Mouse (Mus musculus) embryonic facial prominence, embryonic 15.5 days (tissue): Measurements from ENCODE around the gene Tmem131l. TPM values are rescaled to one million over a fixed set of nuclear protein-coding genes. Genes with fewer than 3 reads are reported as not detected.
A peak's percentile ranks its signal among the peaks of the same experiment; 100 is the strongest.
"Not testable (repeated sequence)": the region's sequence is repeated elsewhere in the genome, so short reads cannot be mapped to it uniquely, and the experiment has no call there.

Source experiments
- ATAC-seq: fragments of 200-750 bp; cut with Nextera tagmentation; 2 replicates; pipeline ENCODE4 v1.8.0; 2017; ENCODE audit warnings: low read depth, moderate TSS enrichment; ENCODE audit not compliant: insufficient number of reproducible peaks, low FRiP score, low TSS enrichment
- H3K27ac ChIP-seq: fragments of 300-500 bp; sonication (generic); replicated peaks from 2 replicates; pipeline ENCODE4 v1.5.1; 2015; ENCODE audit warnings: mild to moderate bottlenecking, inconsistent platforms
- H3K27me3 ChIP-seq: fragments of 300-500 bp; sonication (generic); 2 replicates; pipeline ENCODE4 v1.6.1; 2015; ENCODE audit warnings: inconsistent platforms
- H3K36me3 ChIP-seq: fragments of 300-500 bp; sonication (generic); 2 replicates; pipeline ENCODE4 v1.6.1; 2015; ENCODE audit warnings: mild to moderate bottlenecking, inconsistent platforms
- H3K4me1 ChIP-seq: fragments of 300-500 bp; sonication (generic); 2 replicates; pipeline ENCODE4 v1.6.1; 2015; ENCODE audit warnings: inconsistent platforms
- H3K4me2 ChIP-seq: fragments of 300-500 bp; sonication (generic); replicated peaks from 2 replicates; pipeline ENCODE4 v1.6.1; 2015; ENCODE audit warnings: mild to moderate bottlenecking, inconsistent platforms
- H3K4me3 ChIP-seq: fragments of 300-500 bp; sonication (generic); replicated peaks from 2 replicates; pipeline ENCODE4 v1.5.1; 2015; ENCODE audit warnings: mild to moderate bottlenecking, inconsistent platforms
- H3K9ac ChIP-seq: fragments of 300-500 bp; sonication (generic); 2 replicates; pipeline ENCODE4 v1.6.1; 2015; ENCODE audit warnings: inconsistent platforms
- H3K9me3 ChIP-seq: fragments of 300-500 bp; sonication (generic); replicated peaks from 2 replicates; pipeline ENCODE4 v1.6.1; 2016; ENCODE audit warnings: inconsistent platforms
- WGBS: fragments of 180-500 bp; shearing (Covaris S2); methylation state at CpG from one replicate; pipeline ENCODE4 v1.1.7; 2015; 5-methylcytosine and 5-hydroxymethylcytosine counted together
- polyA plus RNA-seq: library from polyadenylated mRNA; unstranded; fragments of >200 nt; fragmentation: Nextera tagmentation; extraction: Ambion mirVana; gene quantifications from 2 replicates; pipeline ENCODE4 v1.2.1, GENCODE M21; 2015

Gene Tmem131l
- polyA plus RNA-seq, 1 experiment from 2014 or later, result 56.8 TPM

DNA sequence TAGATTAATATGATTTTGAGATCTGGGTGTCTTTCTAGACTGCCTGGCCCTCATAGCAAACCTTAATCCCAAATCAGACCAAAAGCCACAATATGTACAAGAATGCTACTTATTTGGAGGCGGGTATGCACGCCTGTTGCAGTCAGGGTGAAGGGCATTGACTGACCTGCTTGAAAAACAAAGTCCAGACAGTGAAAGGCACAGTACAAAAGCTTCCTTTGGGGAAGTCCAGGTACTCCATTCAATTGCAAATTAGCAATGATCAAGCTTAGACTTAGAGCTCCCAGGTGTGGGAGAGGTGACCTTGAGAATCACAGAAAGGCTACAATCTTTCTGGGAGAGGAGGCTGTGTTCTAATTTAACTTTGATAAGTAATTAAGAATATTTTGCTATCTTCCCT is 167.1 kb downstream of the Tmem131l start:
- not testable (repeated sequence) for H3K27me3 ChIP-seq, H3K36me3 ChIP-seq, H3K4me2 ChIP-seq, ATAC-seq, H3K4me1 ChIP-seq, H3K9me3 ChIP-seq, H3K27ac ChIP-seq, H3K4me3 ChIP-seq, H3K9ac ChIP-seq
- 90% methylated on average over 2 of the region's 2 CpGs for WGBS

GRCm38 (mm10) chr3:83871962-83872361 is 168.0 kb downstream of the Tmem131l start:
- not testable (repeated sequence) for ATAC-seq, H3K4me3 ChIP-seq, H3K27me3 ChIP-seq, H3K36me3 ChIP-seq, H3K9ac ChIP-seq, H3K4me1 ChIP-seq, H3K27ac ChIP-seq, H3K9me3 ChIP-seq, H3K4me2 ChIP-seq
- WGBS, result 94% methylated on average over 4 of the region's 4 CpGs

- 88% methylated on average over 7 of the region's 7 CpGs for WGBS
- not testable (repeated sequence) for H3K27ac ChIP-seq, H3K4me1 ChIP-seq, H3K4me2 ChIP-seq, ATAC-seq, H3K9ac ChIP-seq, H3K36me3 ChIP-seq, H3K9me3 ChIP-seq, H3K27me3 ChIP-seq, H3K4me3 ChIP-seq
Measured at GRCm38 (mm10) chr3:83871559-83871958, 168.4 kb downstream of the Tmem131l start.

DNA sequence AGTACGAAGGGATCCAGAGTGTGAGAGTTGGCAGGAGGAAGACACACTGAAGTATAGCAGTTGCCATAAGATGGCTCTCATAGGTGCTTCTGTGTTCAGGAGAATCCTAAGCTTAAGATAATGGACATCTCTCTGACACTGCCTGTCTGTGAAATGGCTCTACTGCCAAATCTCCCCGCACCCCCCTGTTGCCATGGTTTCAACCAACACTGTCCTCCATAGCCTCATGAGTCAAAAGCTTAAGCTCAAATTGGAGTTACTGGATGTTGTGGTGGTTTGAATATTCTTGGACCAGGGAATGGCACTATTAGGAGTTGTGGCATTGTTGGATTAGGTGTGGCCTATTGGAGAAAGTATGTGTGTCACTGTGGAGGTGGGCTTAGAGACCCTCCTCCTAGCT is 170.2 kb downstream of the Tmem131l start:
- H3K9ac ChIP-seq, result no peak overlapping the region
- no peak overlapping the region for H3K4me3 ChIP-seq
- H3K9me3 ChIP-seq, result no peaks in the 10 kb centered on the region
- no peak for ATAC-seq
- no peaks in the 10 kb centered on the region for H3K36me3 ChIP-seq
- no peaks in the 10 kb centered on the region for H3K4me1 ChIP-seq
- WGBS, result 95% methylated on average over 2 of the region's 2 CpGs
- no peak overlapping the region for H3K4me2 ChIP-seq
- no peak overlapping the region for H3K27ac ChIP-seq
- H3K27me3 ChIP-seq, result no peaks in the 10 kb centered on the region

DNA sequence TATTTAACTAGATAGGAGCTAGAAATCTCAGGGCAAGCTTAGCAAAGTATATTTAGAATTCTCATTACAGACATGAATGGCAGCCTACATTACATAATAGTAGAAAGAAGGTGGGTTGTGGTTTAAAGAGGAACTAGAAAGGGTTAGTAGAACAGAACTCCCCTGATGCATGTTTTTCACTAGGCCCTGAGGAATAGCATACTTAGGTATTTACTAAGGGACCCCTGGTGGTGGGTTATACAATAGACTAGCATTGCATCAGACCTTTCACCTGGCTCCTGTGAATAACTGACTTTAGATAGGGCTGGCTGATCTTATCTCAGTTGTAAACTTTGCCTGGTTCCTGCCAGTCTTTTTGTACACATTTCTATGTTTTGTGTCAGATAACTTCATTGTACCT is 172.9 kb downstream of the Tmem131l start:
- H3K9ac ChIP-seq, H3K4me2 ChIP-seq, H3K36me3 ChIP-seq, H3K9me3 ChIP-seq, H3K27ac ChIP-seq, H3K4me3 ChIP-seq, H3K27me3 ChIP-seq, ATAC-seq: not testable (repeated sequence)
- peaks cover 12% of the 10 kb centered on the region for H3K4me1 ChIP-seq

DNA sequence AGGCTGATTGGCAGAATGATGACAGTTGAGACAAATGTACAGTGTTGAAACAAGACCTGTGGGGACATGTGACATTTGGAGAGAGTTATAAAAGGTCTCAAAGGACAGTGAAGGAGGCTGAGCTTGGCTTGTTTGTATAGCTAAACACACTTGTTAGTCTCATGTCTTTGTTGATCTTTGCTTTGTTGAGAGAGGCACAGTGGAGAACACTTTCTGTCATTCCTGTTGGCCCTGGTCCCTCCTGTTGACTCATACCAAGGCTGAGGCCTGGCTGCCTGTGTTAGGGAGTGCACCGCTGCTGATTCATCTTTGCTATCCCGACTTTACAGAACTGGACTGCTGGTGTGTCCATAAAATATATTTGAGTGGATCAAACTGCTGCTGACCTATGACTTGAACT is 174.8 kb downstream of the Tmem131l start:
- peaks cover 13% of the 10 kb centered on the region for H3K4me1 ChIP-seq
- WGBS, result 71% methylated on average over 2 of the region's 2 CpGs
- H3K9ac ChIP-seq, result no peak overlapping the region
- H3K4me2 ChIP-seq, result no peak overlapping the region
- no peak overlapping the region for H3K27ac ChIP-seq
- no peaks in the 10 kb centered on the region for H3K27me3 ChIP-seq
- no peak overlapping the region for H3K4me3 ChIP-seq
- no peaks in the 10 kb centered on the region for H3K9me3 ChIP-seq
- H3K36me3 ChIP-seq, result no peaks in the 10 kb centered on the region
- ATAC-seq, result no peak

GRCm38 (mm10) chr3:83864064-83864548 is 175.9 kb downstream of the Tmem131l start:
- H3K27ac ChIP-seq, result no peak overlapping the region
- 72% methylated on average over 9 of the region's 9 CpGs for whole genome bisulfite sequencing
- no peak overlapping the region for H3K9ac ChIP-seq
- H3K4me1 ChIP-seq, result peaks cover 13% of the 10 kb centered on the region
- ATAC-seq, result peak; percentile 76
- H3K4me3 ChIP-seq, result no peak overlapping the region
- H3K36me3 ChIP-seq, result no peaks in the 10 kb centered on the region
- no peaks in the 10 kb centered on the region for H3K9me3 ChIP-seq
- no peak overlapping the region for H3K4me2 ChIP-seq
- no peaks in the 10 kb centered on the region for H3K27me3 ChIP-seq

DNA sequence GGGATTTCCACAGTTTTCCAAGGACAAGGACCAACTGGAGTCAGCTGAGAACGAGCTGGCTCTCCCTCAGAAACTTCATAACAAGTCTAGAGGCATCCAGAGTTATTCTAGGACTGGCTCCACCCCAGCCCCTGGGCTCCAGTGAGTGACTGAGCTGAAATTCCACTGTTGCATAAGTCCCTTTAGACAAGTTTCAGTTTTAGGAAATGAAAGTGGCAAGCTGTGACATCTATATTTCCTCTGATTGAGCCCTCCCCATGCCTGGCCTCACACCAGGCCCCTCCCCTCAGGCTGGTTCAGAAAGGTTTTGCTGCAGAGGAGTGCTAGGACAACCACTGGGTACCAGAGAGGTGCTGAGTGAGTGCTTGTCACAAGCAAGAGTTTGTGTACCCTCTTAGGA is 177.0 kb downstream of the Tmem131l start:
- Histone ChIP-seq H3K4me3 (no peak overlapping the region), H3K4me1 (peaks cover 13% of the 10 kb centered on the region), H3K27me3 (no peaks in the 10 kb centered on the region), H3K9me3 (no peaks in the 10 kb centered on the region), H3K36me3 (no peaks in the 10 kb centered on the region), H3K9ac (no peak overlapping the region), H3K27ac (peak overlapping the region; percentile 65), H3K4me2 (no peak overlapping the region)
- ATAC-seq, result 0 out of 2 replicates have a peak, but pooled peaks have one; percentile 64
- 12% methylated on average over 1 of the region's 1 CpGs for WGBS

DNA sequence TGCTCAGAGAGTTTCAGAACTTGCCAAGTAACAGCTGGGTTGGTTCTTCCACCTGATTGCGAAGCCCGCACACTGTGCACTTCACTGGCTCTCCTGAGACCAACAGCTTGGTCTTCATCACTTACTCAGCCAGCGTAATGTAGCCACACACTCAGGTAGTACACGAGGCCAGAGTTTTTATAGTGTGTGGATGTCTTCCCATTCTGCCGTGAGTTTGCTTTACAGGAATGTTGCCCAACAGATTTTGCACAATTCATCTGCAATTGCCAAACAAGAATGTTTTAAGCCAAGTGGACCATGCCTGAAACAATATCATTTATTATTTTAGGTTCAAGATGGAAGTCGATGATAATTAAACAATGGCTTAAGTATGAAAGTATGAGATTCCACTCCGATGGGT is 180.4 kb downstream of the Tmem131l start:
- Histone ChIP-seq H3K27ac (no peak overlapping the region), H3K9ac (no peak overlapping the region), H3K36me3 (no peaks in the 10 kb centered on the region), H3K4me1 (peaks cover 13% of the 10 kb centered on the region), H3K9me3 (no peaks in the 10 kb centered on the region), H3K27me3 (no peaks in the 10 kb centered on the region), H3K4me3 (no peak overlapping the region), H3K4me2 (no peak overlapping the region)
- WGBS, result 84% methylated on average over 7 of the region's 7 CpGs
- ATAC-seq, result no peak

- Histone ChIP-seq H3K4me1 (peaks cover 13% of the 10 kb centered on the region), H3K4me3 (no peak overlapping the region), H3K27ac (no peak overlapping the region), H3K9me3 (no peaks in the 10 kb centered on the region), H3K9ac (no peak overlapping the region), H3K27me3 (no peaks in the 10 kb centered on the region), H3K4me2 (no peak overlapping the region), H3K36me3 (no peaks in the 10 kb centered on the region)
- WGBS, result 90% methylated on average over 3 of the region's 3 CpGs
- ATAC-seq, result no peak
Measured at GRCm38 (mm10) chr3:83859071-83859470, 180.9 kb downstream of the Tmem131l start.

GRCm38 (mm10) chr3:83857621-83858020 is 182.4 kb downstream of the Tmem131l start:
- no peak overlapping the region for H3K9ac ChIP-seq
- H3K27ac ChIP-seq, result no peak overlapping the region
- no peaks in the 10 kb centered on the region for H3K27me3 ChIP-seq
- no peaks in the 10 kb centered on the region for H3K36me3 ChIP-seq
- peaks cover 6% of the 10 kb centered on the region for H3K4me1 ChIP-seq
- WGBS, result 87% methylated on average over 13 of the region's 13 CpGs
- no peaks in the 10 kb centered on the region for H3K9me3 ChIP-seq
- no peak overlapping the region for H3K4me2 ChIP-seq
- no peak for ATAC-seq
- no peak overlapping the region for H3K4me3 ChIP-seq

DNA sequence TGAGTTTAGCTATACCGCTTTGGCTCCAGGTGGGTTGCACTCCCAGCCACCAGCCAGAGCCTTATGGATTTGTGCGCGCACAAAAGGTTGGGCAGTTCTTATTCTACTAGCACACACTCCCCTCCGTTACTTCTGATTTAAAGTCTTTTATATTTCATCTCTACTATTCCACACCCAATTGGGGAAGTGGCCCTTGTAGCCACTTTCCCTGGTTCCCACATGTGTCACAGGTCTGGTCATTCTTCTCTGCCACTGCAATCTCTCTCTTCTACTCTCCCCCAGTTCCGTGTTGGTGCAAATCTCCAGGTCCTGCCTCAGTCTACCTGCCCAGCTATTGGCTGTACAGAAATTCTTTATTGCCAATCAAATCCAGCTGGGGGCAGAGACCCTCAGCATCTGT is 184.3 kb downstream of the Tmem131l start:
- 85% methylated on average over 5 of the region's 5 CpGs for WGBS
- H3K9me3 ChIP-seq, result no peaks in the 10 kb centered on the region
- no peaks in the 10 kb centered on the region for H3K4me1 ChIP-seq
- no peaks in the 10 kb centered on the region for H3K36me3 ChIP-seq
- H3K27me3 ChIP-seq, result no peaks in the 10 kb centered on the region
- H3K4me2 ChIP-seq, result no peak overlapping the region
- no peak overlapping the region for H3K27ac ChIP-seq
- H3K9ac ChIP-seq, result no peak overlapping the region
- no peak for ATAC-seq
- no peak overlapping the region for H3K4me3 ChIP-seq
